Mouse (Mus musculus): ENCODE results near the gene Lrsam1. TPM values are rescaled to one million over a fixed set of nuclear protein-coding genes. Genes with fewer than 3 reads are reported as not detected.
A peak's percentile ranks its signal among the peaks of the same experiment; 100 is the strongest.

Lrsam1 gene
- total RNA-seq, 1 experiment: 16.7 TPM

- in situ Hi-C loops (cut with MboI; ENCODE audit: low sequenced_read_pairs in 2 of 2, unreplicated experiment in 2 of 2): no loop called here
- Histone ChIP-seq H3K4me3 (ENCODE audit: insufficient read depth in 1 of 2, low read depth in 1 of 2, low read length in 2 of 2, poor library complexity in 1 of 2, severe bottlenecking in 1 of 2) (no peak overlapping the region), H3K9ac (ENCODE audit: insufficient read depth, low read depth, low read length, poor library complexity, severe bottlenecking) (no peak overlapping the region), H3K9me3 (ENCODE audit: control insufficient read depth, insufficient read depth, low read depth, low read length) (no peaks in the 10 kb centered on the region), H3K27ac (ENCODE audit: insufficient read depth, low read depth, low read length, poor library complexity, severe bottlenecking) (0 out of 2 replicates have a peak overlapping the region, but pooled peaks have one; percentile 34), H3K4me1 (ENCODE audit: control insufficient read depth in 2 of 2, insufficient read depth in 2 of 2, low read length in 2 of 2, poor library complexity in 1 of 2) (peaks cover 13 to 31% of the 10 kb centered on the region in 2 experiments; a peak in 3 of 4 replicates), H3K36me3 (ENCODE audit: control insufficient read depth, insufficient read depth, low read length, poor library complexity, severe bottlenecking) (no peaks in the 10 kb centered on the region)
- TF ChIP-seq CHD2 (IDR thresholded peaks at IDR 0.05; ENCODE audit: low read depth, low read length): no peak
- TF ChIP-seq ZNF384 (IDR thresholded peaks at IDR 0.05; ENCODE audit: low read depth, low read length): no peak
- TF ChIP-seq HCFC1 (IDR thresholded peaks at IDR 0.05; ENCODE audit: borderline replicate concordance, insufficient read depth, low read length): no peak
- TF ChIP-seq MAFK (IDR thresholded peaks at IDR 0.05; ENCODE audit: insufficient read depth, low read depth, low read length): no peak
- no peak for DNase-seq (ENCODE audit: low read depth, low spot score)
Measured at GRCm38 (mm10) chr2:32896507-32897147, 64.8 kb downstream of the Lrsam1 start.

- Histone ChIP-seq H3K36me3 (ENCODE audit: control insufficient read depth, insufficient read depth, low read length, poor library complexity, severe bottlenecking) (no peaks in the 10 kb centered on the region), H3K4me1 (ENCODE audit: control insufficient read depth in 2 of 2, insufficient read depth in 2 of 2, low read length in 2 of 2, poor library complexity in 1 of 2) (peaks cover 13 to 34% of the 10 kb centered on the region in 2 experiments; a peak in 3 of 4 replicates), H3K9me3 (ENCODE audit: control insufficient read depth, insufficient read depth, low read depth, low read length) (no peaks in the 10 kb centered on the region), H3K4me3 (ENCODE audit: insufficient read depth in 1 of 2, low read depth in 1 of 2, low read length in 2 of 2, poor library complexity in 1 of 2, severe bottlenecking in 1 of 2) (no peak overlapping the region), H3K9ac (ENCODE audit: insufficient read depth, low read depth, low read length, poor library complexity, severe bottlenecking) (no peak overlapping the region; the same call in 1 of the 2 replicates), H3K27ac (ENCODE audit: insufficient read depth, low read depth, low read length, poor library complexity, severe bottlenecking) (no peak overlapping the region)
- no peak for DNase-seq (ENCODE audit: low read depth, low spot score)
- TF ChIP-seq CHD2 (IDR thresholded peaks at IDR 0.05; ENCODE audit: low read depth, low read length) (no peak), ZNF384 (IDR thresholded peaks at IDR 0.05; ENCODE audit: low read depth, low read length) (no peak), ZC3H11A (IDR thresholded peaks at IDR 0.05; ENCODE audit: borderline replicate concordance, low read depth, low read length) (no peak), HCFC1 (IDR thresholded peaks at IDR 0.05; ENCODE audit: borderline replicate concordance, insufficient read depth, low read length) (no peak), MAFK (IDR thresholded peaks at IDR 0.05; ENCODE audit: insufficient read depth, low read depth, low read length) (no peak)
- in situ Hi-C loops (cut with MboI; ENCODE audit: low sequenced_read_pairs in 2 of 2, unreplicated experiment in 2 of 2): no loop called here
Measured at GRCm38 (mm10) chr2:32895606-32896106, 65.8 kb downstream of the Lrsam1 start.

- TF ChIP-seq CHD2 (IDR thresholded peaks at IDR 0.05; ENCODE audit: low read depth, low read length) (no peak), ZC3H11A (IDR thresholded peaks at IDR 0.05; ENCODE audit: borderline replicate concordance, low read depth, low read length) (no peak), HCFC1 (IDR thresholded peaks at IDR 0.05; ENCODE audit: borderline replicate concordance, insufficient read depth, low read length) (no peak), ZNF384 (IDR thresholded peaks at IDR 0.05; ENCODE audit: low read depth, low read length) (no peak), MAFK (IDR thresholded peaks at IDR 0.05; ENCODE audit: insufficient read depth, low read depth, low read length) (no peak)
- no peak overlapping the region for H3K4me3 ChIP-seq (ENCODE audit: insufficient read depth in 1 of 2, low read depth in 1 of 2, low read length in 2 of 2, poor library complexity in 1 of 2, severe bottlenecking in 1 of 2)
- no peaks in the 10 kb centered on the region for H3K36me3 ChIP-seq (ENCODE audit: control insufficient read depth, insufficient read depth, low read length, poor library complexity, severe bottlenecking)
- DNase-seq (ENCODE audit: low read depth, low spot score): no peak
- peaks cover 13 to 34% of the 10 kb centered on the region in 2 experiments; a peak in 3 of 4 replicates for H3K4me1 ChIP-seq (ENCODE audit: control insufficient read depth in 2 of 2, insufficient read depth in 2 of 2, low read length in 2 of 2, poor library complexity in 1 of 2)
- no peak overlapping the region for H3K9ac ChIP-seq (ENCODE audit: insufficient read depth, low read depth, low read length, poor library complexity, severe bottlenecking)
- no peak overlapping the region for H3K27ac ChIP-seq (ENCODE audit: insufficient read depth, low read depth, low read length, poor library complexity, severe bottlenecking)
- no peaks in the 10 kb centered on the region for H3K9me3 ChIP-seq (ENCODE audit: control insufficient read depth, insufficient read depth, low read depth, low read length)
- in situ Hi-C loops (cut with MboI; ENCODE audit: low sequenced_read_pairs in 2 of 2, unreplicated experiment in 2 of 2): no loop called here
Measured at GRCm38 (mm10) chr2:32894097-32894496, 67.3 kb downstream of the Lrsam1 start.

- H3K9me3 ChIP-seq (ENCODE audit: control insufficient read depth, insufficient read depth, low read depth, low read length): no peaks in the 10 kb centered on the region
- H3K4me3 ChIP-seq (ENCODE audit: insufficient read depth in 1 of 2, low read depth in 1 of 2, low read length in 2 of 2, poor library complexity in 1 of 2, severe bottlenecking in 1 of 2): no peak overlapping the region
- in situ Hi-C loops (cut with MboI; ENCODE audit: low sequenced_read_pairs in 2 of 2, unreplicated experiment in 2 of 2): no loop called here
- H3K4me1 ChIP-seq (ENCODE audit: control insufficient read depth in 2 of 2, insufficient read depth in 2 of 2, low read length in 2 of 2, poor library complexity in 1 of 2): peaks cover 5 to 25% of the 10 kb centered on the region in 2 experiments; a peak in 2 of 4 replicates
- TF ChIP-seq MAFK (IDR thresholded peaks at IDR 0.05; ENCODE audit: insufficient read depth, low read depth, low read length) (no peak), HCFC1 (IDR thresholded peaks at IDR 0.05; ENCODE audit: borderline replicate concordance, insufficient read depth, low read length) (no peak), ZNF384 (IDR thresholded peaks at IDR 0.05; ENCODE audit: low read depth, low read length) (no peak), CHD2 (IDR thresholded peaks at IDR 0.05; ENCODE audit: low read depth, low read length) (no peak), ZC3H11A (IDR thresholded peaks at IDR 0.05; ENCODE audit: borderline replicate concordance, low read depth, low read length) (no peak)
- DNase-seq (ENCODE audit: low read depth, low spot score): no peak
- no peak overlapping the region for H3K27ac ChIP-seq (ENCODE audit: insufficient read depth, low read depth, low read length, poor library complexity, severe bottlenecking)
- H3K9ac ChIP-seq (ENCODE audit: insufficient read depth, low read depth, low read length, poor library complexity, severe bottlenecking): no peak overlapping the region
- H3K36me3 ChIP-seq (ENCODE audit: control insufficient read depth, insufficient read depth, low read length, poor library complexity, severe bottlenecking): no peaks in the 10 kb centered on the region
Measured at GRCm38 (mm10) chr2:32892490-32892889, 68.9 kb downstream of the Lrsam1 start.
